Mouse (Mus musculus): Measurements from ENCODE around the gene Adgrg2. TPM values are rescaled to one million over a fixed set of nuclear protein-coding genes. Genes with fewer than 3 reads are reported as not detected.

Adgrg2 gene
- total RNA-seq, 1 experiment: 0.22 TPM

- no peak overlapping the region for H3K9ac ChIP-seq (ENCODE audit: insufficient read depth, low read depth, low read length, poor library complexity, severe bottlenecking)
- H3K36me3 ChIP-seq (ENCODE audit: control insufficient read depth, insufficient read depth, low read length, poor library complexity, severe bottlenecking): no peaks in the 10 kb centered on the region
- no peak overlapping the region for H3K27ac ChIP-seq (ENCODE audit: insufficient read depth, low read depth, low read length, poor library complexity, severe bottlenecking)
- no peak for DNase-seq (ENCODE audit: low read depth, low spot score)
- TF ChIP-seq ZC3H11A (IDR thresholded peaks at IDR 0.05; ENCODE audit: borderline replicate concordance, low read depth, low read length) (no peak), HCFC1 (IDR thresholded peaks at IDR 0.05; ENCODE audit: borderline replicate concordance, insufficient read depth, low read length) (no peak)
- H3K9me3 ChIP-seq (ENCODE audit: control insufficient read depth, insufficient read depth, low read depth, low read length): no peaks in the 10 kb centered on the region
- no peak overlapping the region for H3K4me3 ChIP-seq (ENCODE audit: insufficient read depth in 1 of 2, low read depth in 1 of 2, low read length in 2 of 2, poor library complexity in 1 of 2, severe bottlenecking in 1 of 2)
- H3K4me1 ChIP-seq (ENCODE audit: control insufficient read depth in 2 of 2, insufficient read depth in 2 of 2, low read length in 2 of 2, poor library complexity in 1 of 2): no peaks in the 10 kb centered on the region
- in situ Hi-C loops (cut with MboI; ENCODE audit: low sequenced_read_pairs in 2 of 2, unreplicated experiment in 2 of 2): no loop called here
Observed at GRCm38 (mm10) chrX:160449363-160449762, 58.9 kb downstream of the Adgrg2 start.

GRCm38 (mm10) chrX:160455686-160456085 is 65.2 kb downstream of the Adgrg2 start:
- DNase-seq (ENCODE audit: low read depth, low spot score): no peak
- TF ChIP-seq CHD2 (IDR thresholded peaks at IDR 0.05; ENCODE audit: low read depth, low read length) (no peak), HCFC1 (IDR thresholded peaks at IDR 0.05; ENCODE audit: borderline replicate concordance, insufficient read depth, low read length) (no peak), ZNF384 (IDR thresholded peaks at IDR 0.05; ENCODE audit: low read depth, low read length) (no peak), MAFK (IDR thresholded peaks at IDR 0.05; ENCODE audit: insufficient read depth, low read depth, low read length) (no peak), ZC3H11A (IDR thresholded peaks at IDR 0.05; ENCODE audit: borderline replicate concordance, low read depth, low read length) (no peak)
- no peak overlapping the region for H3K27ac ChIP-seq (ENCODE audit: insufficient read depth, low read depth, low read length, poor library complexity, severe bottlenecking)
- no peaks in the 10 kb centered on the region for H3K9me3 ChIP-seq (ENCODE audit: control insufficient read depth, insufficient read depth, low read depth, low read length)
- no peak overlapping the region for H3K4me3 ChIP-seq (ENCODE audit: insufficient read depth in 1 of 2, low read depth in 1 of 2, low read length in 2 of 2, poor library complexity in 1 of 2, severe bottlenecking in 1 of 2)
- H3K36me3 ChIP-seq (ENCODE audit: control insufficient read depth, insufficient read depth, low read length, poor library complexity, severe bottlenecking): no peaks in the 10 kb centered on the region
- H3K4me1 ChIP-seq (ENCODE audit: control insufficient read depth in 2 of 2, insufficient read depth in 2 of 2, low read length in 2 of 2, poor library complexity in 1 of 2): no peaks in the 10 kb centered on the region
- no peak overlapping the region for H3K9ac ChIP-seq (ENCODE audit: insufficient read depth, low read depth, low read length, poor library complexity, severe bottlenecking)
- in situ Hi-C loops (cut with MboI; ENCODE audit: low sequenced_read_pairs in 2 of 2, unreplicated experiment in 2 of 2): no loop called here

- in situ Hi-C loops (cut with MboI; ENCODE audit: low sequenced_read_pairs in 2 of 2, unreplicated experiment in 2 of 2): no loop called here
- TF ChIP-seq ZNF384 (IDR thresholded peaks at IDR 0.05; ENCODE audit: low read depth, low read length) (no peak), HCFC1 (IDR thresholded peaks at IDR 0.05; ENCODE audit: borderline replicate concordance, insufficient read depth, low read length) (no peak), CHD2 (IDR thresholded peaks at IDR 0.05; ENCODE audit: low read depth, low read length) (no peak), ZC3H11A (IDR thresholded peaks at IDR 0.05; ENCODE audit: borderline replicate concordance, low read depth, low read length) (no peak), MAFK (IDR thresholded peaks at IDR 0.05; ENCODE audit: insufficient read depth, low read depth, low read length) (no peak)
Observed at GRCm38 (mm10) chrX:160471257-160471786, 80.8 kb downstream of the Adgrg2 start.

GRCm38 (mm10) chrX:160489784-160490183 is 99.3 kb downstream of the Adgrg2 start:
- Histone ChIP-seq H3K9ac (ENCODE audit: insufficient read depth, low read depth, low read length, poor library complexity, severe bottlenecking) (no peak overlapping the region), H3K4me3 (ENCODE audit: insufficient read depth in 1 of 2, low read depth in 1 of 2, low read length in 2 of 2, poor library complexity in 1 of 2, severe bottlenecking in 1 of 2) (no peak overlapping the region), H3K36me3 (ENCODE audit: control insufficient read depth, insufficient read depth, low read length, poor library complexity, severe bottlenecking) (no peaks in the 10 kb centered on the region), H3K27ac (ENCODE audit: insufficient read depth, low read depth, low read length, poor library complexity, severe bottlenecking) (no peak overlapping the region), H3K4me1 (ENCODE audit: control insufficient read depth in 2 of 2, insufficient read depth in 2 of 2, low read length in 2 of 2, poor library complexity in 1 of 2) (no peaks in the 10 kb centered on the region), H3K9me3 (ENCODE audit: control insufficient read depth, insufficient read depth, low read depth, low read length) (no peaks in the 10 kb centered on the region)
- in situ Hi-C loops (cut with MboI; ENCODE audit: low sequenced_read_pairs in 2 of 2, unreplicated experiment in 2 of 2): no loop called here
- no peak for TF ChIP-seq MAFK (IDR thresholded peaks at IDR 0.05; ENCODE audit: insufficient read depth, low read depth, low read length)
- no peak for TF ChIP-seq ZC3H11A (IDR thresholded peaks at IDR 0.05; ENCODE audit: borderline replicate concordance, low read depth, low read length)
- TF ChIP-seq ZNF384 (IDR thresholded peaks at IDR 0.05; ENCODE audit: low read depth, low read length): no peak
- no peak for TF ChIP-seq HCFC1 (IDR thresholded peaks at IDR 0.05; ENCODE audit: borderline replicate concordance, insufficient read depth, low read length)
- no peak for TF ChIP-seq CHD2 (IDR thresholded peaks at IDR 0.05; ENCODE audit: low read depth, low read length)
- DNase-seq (ENCODE audit: low read depth, low spot score): no peak

More at GRCm38 (mm10) chrX:160471257-160471786, 80.8 kb downstream of the Adgrg2 start:
- Histone ChIP-seq H3K4me3 (ENCODE audit: insufficient read depth in 1 of 2, low read depth in 1 of 2, low read length in 2 of 2, poor library complexity in 1 of 2, severe bottlenecking in 1 of 2) (no peak overlapping the region), H3K9ac (ENCODE audit: insufficient read depth, low read depth, low read length, poor library complexity, severe bottlenecking) (no peak overlapping the region), H3K27ac (ENCODE audit: insufficient read depth, low read depth, low read length, poor library complexity, severe bottlenecking) (no peak overlapping the region), H3K4me1 (ENCODE audit: control insufficient read depth in 2 of 2, insufficient read depth in 2 of 2, low read length in 2 of 2, poor library complexity in 1 of 2) (no peaks in the 10 kb centered on the region), H3K9me3 (ENCODE audit: control insufficient read depth, insufficient read depth, low read depth, low read length) (no peaks in the 10 kb centered on the region), H3K36me3 (ENCODE audit: control insufficient read depth, insufficient read depth, low read length, poor library complexity, severe bottlenecking) (no peaks in the 10 kb centered on the region)
- DNase-seq (ENCODE audit: low read depth, low spot score): no peak

- in situ Hi-C loops (cut with MboI; ENCODE audit: low sequenced_read_pairs in 2 of 2, unreplicated experiment in 2 of 2): no loop called here
- Histone ChIP-seq H3K27ac (ENCODE audit: insufficient read depth, low read depth, low read length, poor library complexity, severe bottlenecking) (no peak overlapping the region), H3K9me3 (ENCODE audit: control insufficient read depth, insufficient read depth, low read depth, low read length) (no peaks in the 10 kb centered on the region), H3K4me1 (ENCODE audit: control insufficient read depth in 2 of 2, insufficient read depth in 2 of 2, low read length in 2 of 2, poor library complexity in 1 of 2) (no peaks in the 10 kb centered on the region), H3K36me3 (ENCODE audit: control insufficient read depth, insufficient read depth, low read length, poor library complexity, severe bottlenecking) (no peaks in the 10 kb centered on the region), H3K9ac (ENCODE audit: insufficient read depth, low read depth, low read length, poor library complexity, severe bottlenecking) (no peak overlapping the region), H3K4me3 (ENCODE audit: insufficient read depth in 1 of 2, low read depth in 1 of 2, low read length in 2 of 2, poor library complexity in 1 of 2, severe bottlenecking in 1 of 2) (no peak overlapping the region)
- DNase-seq (ENCODE audit: low read depth, low spot score): no peak
- TF ChIP-seq MAFK (IDR thresholded peaks at IDR 0.05; ENCODE audit: insufficient read depth, low read depth, low read length) (no peak), ZNF384 (IDR thresholded peaks at IDR 0.05; ENCODE audit: low read depth, low read length) (no peak), CHD2 (IDR thresholded peaks at IDR 0.05; ENCODE audit: low read depth, low read length) (no peak), ZC3H11A (IDR thresholded peaks at IDR 0.05; ENCODE audit: borderline replicate concordance, low read depth, low read length) (no peak), HCFC1 (IDR thresholded peaks at IDR 0.05; ENCODE audit: borderline replicate concordance, insufficient read depth, low read length) (no peak)
Observed at GRCm38 (mm10) chrX:160494333-160494732, 103.8 kb downstream of the Adgrg2 start.

Measured in ES-E14 (cell line).